In the genomic region with DNA sequence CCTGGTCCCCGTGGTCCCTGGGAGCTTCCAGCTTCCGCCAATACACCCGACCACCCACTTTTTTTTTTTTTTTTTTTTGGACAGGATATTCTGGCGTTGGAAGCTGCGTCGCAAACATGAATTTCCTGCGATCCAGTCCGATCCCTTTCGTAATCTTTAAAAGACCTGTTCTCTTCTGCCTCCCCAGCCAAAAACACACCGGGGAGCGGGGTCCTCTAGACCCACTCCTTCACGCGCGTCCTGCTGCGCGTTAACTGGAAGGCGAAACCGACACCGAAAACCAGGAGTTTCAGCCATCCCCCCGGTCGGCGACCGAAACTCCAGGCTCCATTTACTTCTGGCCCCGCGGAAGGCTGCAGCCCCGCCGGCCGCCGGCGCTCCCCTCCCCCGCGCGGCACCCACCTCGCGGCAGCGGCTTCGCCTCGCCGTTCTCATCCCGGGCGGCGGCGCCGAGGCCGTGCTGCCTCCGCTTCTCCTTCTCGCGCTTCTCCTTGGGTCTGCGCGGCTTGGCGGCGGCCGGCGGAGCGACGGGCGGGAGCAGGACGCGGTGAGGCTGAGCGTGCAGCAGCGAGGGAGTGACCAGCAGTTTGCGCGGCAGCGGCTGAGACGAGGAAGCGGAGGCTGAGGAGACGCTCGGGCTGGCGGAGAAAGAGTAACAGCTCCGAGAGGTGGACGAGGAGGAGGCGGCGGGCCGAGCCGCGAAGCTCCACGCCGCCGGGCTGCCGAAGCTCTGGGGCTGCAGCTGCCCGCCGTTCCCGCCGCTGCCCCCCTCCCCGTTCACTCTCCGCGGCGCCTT, we compare ENCODE assay signal across 8 mouse cellular contexts. TPM values are rescaled to one million over a fixed set of nuclear protein-coding genes. Genes with fewer than 3 reads are reported as not detected.
DNase-seq lines count a peak whose midpoint lies in the region; ATAC-seq and TF ChIP-seq lines count a peak whose summit lies in the region.

No protein-coding gene starts in this region.

- WGBS in forebrain, embryonic 15.5 days = under 1% methylated on average over 88 of the region's 88 CpGs
- WGBS in macrophage (ENCODE audit: missing documents) = under 1% methylated on average over 77 of the region's 88 CpGs

- H3K4me1 ChIP-seq in forebrain, embryonic 15.5 days = peaks cover 20% of the 10 kb centered on the region

- peak overlapping the region; percentile 99 for H3K4me3 ChIP-seq in forebrain, embryonic 15.5 days
- H3K4me3 ChIP-seq in left cerebral cortex, adult 2 months = peak overlapping the region; percentile 83
- peak overlapping the region; percentile 82 for H3K4me3 ChIP-seq in macrophage (ENCODE audit: inconsistent target)

- peak; percentile 86 for ATAC-seq in forebrain, embryonic 15.5 days (replicated peaks)

- H3K4me2 ChIP-seq in forebrain, embryonic 15.5 days (replicated peaks) = peak overlapping the region; percentile 59

- no peak for TF ChIP-seq CTCF in left cerebral cortex, adult 2 months (IDR thresholded peaks at IDR 0.05)

- H3K27me3 ChIP-seq in forebrain, embryonic 15.5 days = no peaks in the 10 kb centered on the region

- DNase-seq in ES-CJ7 (ENCODE audit: low read depth, low spot score) = peak; percentile 59
- peak; percentile 77 for DNase-seq in adrenal gland, postnatal 14 days
- peak; percentile 66 for DNase-seq in heart, postnatal 4 days
- peak; percentile 65 to 69 for DNase-seq in left cerebral cortex, adult 2 months (ENCODE audit: extremely low spot score in 1 of 2, low spot score in 2 of 2)
- DNase-seq in right cerebral cortex, adult 2 months (ENCODE audit: low spot score in 2 of 2) = peak; percentile 48 to 59
- DNase-seq in c-Kit-positive CD71-positive TER-119-positive erythroid progenitor cells, embryonic 14.5 days (ENCODE audit: low spot score) = no peak

- intact Hi-C loops in left cerebral cortex, adult 2 months (cut with DNase I) = loop anchor here (1.0 to 5.0 kb wide), 3 partner anchors 39 to 105 kb away; a partner anchor contains a TSS

- peak overlapping the region; percentile 92 for H3K9ac ChIP-seq in forebrain, embryonic 15.5 days (replicated peaks)

- H3K9me3 ChIP-seq in forebrain, embryonic 15.5 days = no peaks in the 10 kb centered on the region

- peak overlapping the region; percentile 99 for H3K27ac ChIP-seq in forebrain, embryonic 15.5 days (replicated peaks)
- peak overlapping the region; percentile 98 for H3K27ac ChIP-seq in left cerebral cortex, adult 2 months
- peak overlapping the region; percentile 80 for H3K27ac ChIP-seq in macrophage

- peaks cover 92% of the 10 kb centered on the region for H3K79me2 ChIP-seq in macrophage (ENCODE audit: inconsistent target)

- no peaks in the 10 kb centered on the region for H3K36me3 ChIP-seq in forebrain, embryonic 15.5 days
- no peaks in the 10 kb centered on the region for H3K36me3 ChIP-seq in macrophage (ENCODE audit: inconsistent target)

RNA-seq across cellular contexts. Expression of a gene that starts 5.1 kb away (rescaled TPM):
- total RNA-seq in adrenal gland, postnatal 14 days (2021) = 12.8 and 15.2 TPM in 2 replicates
- 5.5 and 5.9 TPM in 2 replicates for polyA plus RNA-seq in forebrain, embryonic 15.5 days (2015; fragmentation: Nextera tagmentation; extraction: Ambion mirVana)
- total RNA-seq in heart, postnatal 4 days (2021) = 10 to 100 TPM; 21.0 to 21.1 TPM
- 10 to 100 TPM; 16.8 to 17.8 TPM for total RNA-seq in left cerebral cortex, adult 2 months (2021)
- total RNA-seq in macrophage (2018; cell fraction: chromatin; rRNA removed) = 100 to 1,000 TPM in 12 of 26 experiments, 10 to 100 TPM in 14; 33.2 to 182 (median 92.9) TPM
- 10 to 100 TPM; 18.9 to 34.4 (median 28.6) TPM for total RNA-seq in macrophage (2018; cell fraction: cytosol; rRNA removed)
- 100 to 1,000 TPM in 6 of 26 experiments, 10 to 100 TPM in 20; 37.4 to 175 (median 76.9) TPM for total RNA-seq in macrophage (2018; cell fraction: nucleus; rRNA removed)
- 20.9 to 24.6 TPM (median 22.9 TPM) in 3 replicates for polyA plus RNA-seq in macrophage (2018)
